28 mouse cellular contexts compared by ENCODE assay signal in genomic region chr4:118088771-118089170, GRCm38 (mm10). TPM values are rescaled to one million over a fixed set of nuclear protein-coding genes. Genes with fewer than 3 reads are reported as not detected.
A peak's percentile ranks its signal among the peaks of the same experiment; 100 is the strongest.
DNase-seq lines count a peak whose midpoint lies in the region; ATAC-seq and TF ChIP-seq lines count a peak whose summit lies in the region.
"Had no signal": no experiment of that assay in that cellular context is flagged by ENCODE, and none has a peak within 500 bp of the region (broad histone marks: within the 10 kb centered on the region; RNA-seq: fewer than 3 reads in every experiment).

No protein-coding gene starts in this region.

- no peaks in the 10 kb centered on the region for H3K36me3 ChIP-seq in hindbrain, embryonic 11.5 days (ENCODE audit: control insufficient read depth, insufficient read depth, low read length)
- H3K36me3 ChIP-seq in hindbrain, embryonic 16.5 days (ENCODE audit: control insufficient read depth, insufficient read depth, low read length), result no peaks in the 10 kb centered on the region
- no peaks in the 10 kb centered on the region for H3K36me3 ChIP-seq in testis, adult 2 months (ENCODE audit: control insufficient read depth, insufficient read depth, low read length)
- H3K36me3 ChIP-seq: embryonic facial prominence, embryonic 10.5 days; embryonic facial prominence, embryonic 12.5 days; forebrain, embryonic 15.5 days had no signal

- H3K27me3 ChIP-seq in hindbrain, embryonic 11.5 days (ENCODE audit: control insufficient read depth, insufficient read depth, low read length), result no peaks in the 10 kb centered on the region
- H3K27me3 ChIP-seq in hindbrain, embryonic 16.5 days (replicated peaks; ENCODE audit: control insufficient read depth, insufficient read depth, low read length), result no peaks in the 10 kb centered on the region
- no peaks in the 10 kb centered on the region for H3K27me3 ChIP-seq in testis, adult 2 months (ENCODE audit: control insufficient read depth, insufficient read depth, low read length)
- H3K27me3 ChIP-seq: CH12.LX; embryonic facial prominence, embryonic 12.5 days; forebrain, embryonic 13.5 days; forebrain, embryonic 15.5 days; Patski had no signal

- H3K4me3 ChIP-seq in hindbrain, embryonic 11.5 days (ENCODE audit: low read depth, low read length), result no peak overlapping the region
- no peak overlapping the region for H3K4me3 ChIP-seq in hindbrain, embryonic 16.5 days (ENCODE audit: low read length)
- peak overlapping the region; percentile 77 for H3K4me3 ChIP-seq in testis, adult 2 months (ENCODE audit: control insufficient read depth, low read depth, low read length)
- H3K4me3 ChIP-seq: embryonic facial prominence, embryonic 10.5 days; embryonic facial prominence, embryonic 12.5 days; erythroblast, embryonic 14.5 days; forebrain, embryonic 13.5 days; forebrain, embryonic 15.5 days had no signal

- no peak for ATAC-seq in hindbrain, embryonic 11.5 days (ENCODE audit: low FRiP score)
- no peak for ATAC-seq in hindbrain, embryonic 16.5 days
- 0 out of 2 replicates have a peak, but pooled peaks have one; percentile 50 for ATAC-seq in erythroblast, adult 5-6 weeks (replicated peaks; ENCODE audit: low FRiP score, poor library complexity, severe bottlenecking)
- ATAC-seq: activated CD4-positive, CD25-positive, alpha-beta regulatory T cell, adult 4 months; CD4-positive, CD25-positive, alpha-beta regulatory T cell, adult 4 months; forebrain, embryonic 13.5 days; forebrain, embryonic 15.5 days; forebrain, postnatal 0 days; Patski had no signal

- no peak overlapping the region for H3K9ac ChIP-seq in hindbrain, embryonic 11.5 days (ENCODE audit: low read depth, low read length)
- H3K9ac ChIP-seq in hindbrain, embryonic 16.5 days (ENCODE audit: low read depth, low read length), result no peak overlapping the region
- H3K9ac ChIP-seq: embryonic facial prominence, embryonic 12.5 days; forebrain, embryonic 13.5 days; forebrain, embryonic 15.5 days; forebrain, postnatal 0 days had no signal

- 84% methylated on average over 2 of the region's 2 CpGs for WGBS in hindbrain, embryonic 11.5 days
- WGBS in hindbrain, embryonic 16.5 days, result 89% methylated on average over 2 of the region's 2 CpGs

- DNase-seq in hindbrain, embryonic 11.5 days (ENCODE audit: low spot score), result no peak
- no peak for DNase-seq in testis, postnatal 10 days (ENCODE audit: low spot score)
- DNase-seq in cerebellum, postnatal 4 days (ENCODE audit: low spot score in 2 of 2), result no peak
- DNase-seq in adrenal gland, postnatal 4 days (ENCODE audit: low spot score in 2 of 2), result no peak
- DNase-seq: adrenal gland, adult 8-10 months; adrenal gland, postnatal 14 days; adrenal gland, postnatal 36 days; B cell, adult 2 months; cerebellum, adult 11 months; cerebellum, adult 18-20 months; cerebellum, adult 8-10 months; cerebellum, adult 9-11 months; cerebellum, postnatal 14 days; cerebellum, postnatal 36 days; forebrain, postnatal 0 days had no signal

- H3K4me2 ChIP-seq in hindbrain, embryonic 11.5 days (replicated peaks; ENCODE audit: low read depth, low read length), result no peak overlapping the region
- H3K4me2 ChIP-seq in hindbrain, embryonic 16.5 days (ENCODE audit: low read length), result no peak overlapping the region
- H3K4me2 ChIP-seq: embryonic facial prominence, embryonic 12.5 days; forebrain, embryonic 13.5 days; forebrain, embryonic 15.5 days had no signal

- no peak for TF ChIP-seq POLR2A in testis, adult 2 months (IDR thresholded peaks at IDR 0.05; ENCODE audit: control insufficient read depth, low read depth, low read length)

- TF ChIP-seq CTCF in testis, adult 2 months (IDR thresholded peaks at IDR 0.05; ENCODE audit: control insufficient read depth, insufficient read depth, insufficient replicate concordance, low read depth, low read length), result no peak

- no peaks in the 10 kb centered on the region for H3K9me3 ChIP-seq in hindbrain, embryonic 11.5 days (ENCODE audit: control insufficient read depth, low read length)
- no peaks in the 10 kb centered on the region for H3K9me3 ChIP-seq in hindbrain, embryonic 16.5 days (ENCODE audit: control insufficient read depth, low read length)
- H3K9me3 ChIP-seq: embryonic facial prominence, embryonic 10.5 days; embryonic facial prominence, embryonic 12.5 days; forebrain, embryonic 13.5 days; forebrain, embryonic 15.5 days; G1E had no signal

- no peaks in the 10 kb centered on the region for H3K4me1 ChIP-seq in hindbrain, embryonic 11.5 days (replicated peaks; ENCODE audit: control insufficient read depth, insufficient read depth, low read length)
- H3K4me1 ChIP-seq in hindbrain, embryonic 16.5 days (ENCODE audit: control insufficient read depth, insufficient read depth, low read depth, low read length), result no peaks in the 10 kb centered on the region
- no peaks in the 10 kb centered on the region for H3K4me1 ChIP-seq in testis, adult 2 months (ENCODE audit: control insufficient read depth, insufficient read depth, low read length)
- H3K4me1 ChIP-seq: embryonic facial prominence, embryonic 12.5 days had no signal

- H3K27ac ChIP-seq in hindbrain, embryonic 11.5 days (ENCODE audit: low read depth, low read length), result 0 out of 2 replicates have a peak overlapping the region, but pooled peaks have one; percentile 20
- no peak overlapping the region for H3K27ac ChIP-seq in hindbrain, embryonic 16.5 days (ENCODE audit: low read depth, low read length)
- H3K27ac ChIP-seq in testis, adult 2 months (ENCODE audit: control insufficient read depth, insufficient read depth, low read depth, low read length), result peak overlapping the region; percentile 9; the same call in 1 of the 2 replicates
- H3K27ac ChIP-seq: embryonic facial prominence, embryonic 10.5 days; embryonic facial prominence, embryonic 12.5 days; forebrain, embryonic 13.5 days; forebrain, embryonic 15.5 days had no signal

RNA-seq across cellular contexts. Expression of gene St3gal3, which starts 45.9 kb away (rescaled TPM):
- polyA plus RNA-seq in hindbrain, embryonic 11.5 days (2014; fragmentation: Nextera tagmentation; extraction: Ambion mirVana), result 5.5 and 6.0 TPM in 2 replicates
- polyA plus RNA-seq in hindbrain, embryonic 16.5 days (2015; fragmentation: Nextera tagmentation; extraction: Ambion mirVana), result 13.1 and 13.6 TPM in 2 replicates
- 3.4 and 4.4 TPM in 2 replicates for polyA plus RNA-seq in testis, adult 2 months (2012; rRNA removed)
- total RNA-seq in erythroblast, adult 5-6 weeks (2015; ENCODE audit: low replicate concordance), result 0.42 and 7.9 TPM in 2 replicates
- total RNA-seq in erythroblast, adult 5-6 weeks (2017; ENCODE audit: low replicate concordance), result 2.2 and 2.6 TPM in 2 replicates
- total RNA-seq in adrenal gland, postnatal 4 days (2021), result 10 to 100 TPM; 21.8 to 26.4 TPM
